Mouse (Mus musculus): Measurements from ENCODE around the gene Snx29. TPM values are rescaled to one million over a fixed set of nuclear protein-coding genes. Genes with fewer than 3 reads are reported as not detected.
A peak's percentile ranks its signal among the peaks of the same experiment; 100 is the strongest.

Gene Snx29
- total and polyA plus RNA-seq, 3 experiments: 1.2 to 3.2 (median 3.1) TPM

- no peak overlapping the region for H3K9ac ChIP-seq (ENCODE audit: insufficient read depth, low read depth)
- TF ChIP-seq MYC (IDR thresholded peaks at IDR 0.05; ENCODE audit: low read depth, low read length) (no peak), BHLHE40 (IDR thresholded peaks at IDR 0.05; ENCODE audit: low read depth, low read length) (no peak), JUND (conservative IDR thresholded peaks at IDR 0.05; ENCODE audit: low read depth, low read length) (no peak), POLR2AphosphoS2 (IDR thresholded peaks at IDR 0.05; ENCODE audit: low read depth, low read length) (no peak), MXI1 (IDR thresholded peaks at IDR 0.05; ENCODE audit: low read depth, low read length) (no peak), POLR2A (IDR thresholded peaks at IDR 0.05; ENCODE audit: low read depth, low read length) (no peak), SMC3 (IDR thresholded peaks at IDR 0.05; ENCODE audit: low read depth, low read length) (no peak)
- in situ Hi-C loops (cut with MboI; ENCODE audit: low pct_ligation_motif_present, low pct_unique_long_range_greater_than_20kb, low sequenced_read_pairs): loop anchor here (25.0 kb wide), 1 partner anchor 762 kb away; no protein-coding TSS in a partner anchor
- no peak overlapping the region for H3K27ac ChIP-seq (ENCODE audit: insufficient read depth, low read depth)
- peaks cover 10% of the 10 kb centered on the region for H3K9me3 ChIP-seq (replicated peaks; ENCODE audit: low read length)
- H3K4me1 ChIP-seq (ENCODE audit: control insufficient read depth in 1 of 2, insufficient read depth in 2 of 2): peaks cover 2 to 14% of the 10 kb centered on the region in 2 experiments; a peak in 3 of 4 replicates
- no peak for DNase-seq (ENCODE audit: extremely low read depth)
- dilution Hi-C loops (cut with MboI; ENCODE audit: extremely low pct_ligation_motif_present, extremely low pct_unique_long_range_greater_than_20kb, low sequenced_read_pairs): no loop called here
- H3K4me3 ChIP-seq (replicated peaks in 1 of 3; ENCODE audit: low read depth in 2 of 3, low read length in 2 of 3, poor library complexity in 1 of 3): no peak overlapping the region
- H3K27me3 ChIP-seq (replicated peaks): no peaks in the 10 kb centered on the region
- peaks cover 0 to 2% of the 10 kb centered on the region in 2 experiments for H3K36me3 ChIP-seq (replicated peaks in 1 of 2; ENCODE audit: control insufficient read depth in 1 of 2, insufficient read depth in 1 of 2, low read length in 1 of 2)
- H3K79me2 ChIP-seq (replicated peaks; ENCODE audit: control insufficient read depth, extremely low read depth, insufficient read depth, poor library complexity, severe bottlenecking): no peaks in the 10 kb centered on the region
- H3K4me2 ChIP-seq (ENCODE audit: insufficient read depth, low read depth, poor library complexity, severe bottlenecking): no peak overlapping the region
Measured at GRCm38 (mm10) chr16:11425279-11425678, 102.6 kb downstream of the Snx29 start.

- Histone ChIP-seq H3K79me2 (replicated peaks; ENCODE audit: control insufficient read depth, extremely low read depth, insufficient read depth, poor library complexity, severe bottlenecking) (no peaks in the 10 kb centered on the region), H3K36me3 (replicated peaks in 1 of 2; ENCODE audit: control insufficient read depth in 1 of 2, insufficient read depth in 1 of 2, low read length in 1 of 2) (no peaks in the 10 kb centered on the region)
- no peak for DNase-seq (ENCODE audit: extremely low read depth)
Measured at GRCm38 (mm10) chr16:11426810-11427537, 104.3 kb downstream of the Snx29 start.

GRCm38 (mm10) chr16:11429784-11430183 is 107.1 kb downstream of the Snx29 start:
- TF ChIP-seq MAX (IDR thresholded peaks at IDR 0.05; ENCODE audit: low read length) (no peak), HCFC1 (IDR thresholded peaks at IDR 0.05; ENCODE audit: low read depth, low read length) (no peak), NRF1 (IDR thresholded peaks at IDR 0.05; ENCODE audit: low read depth, low read length) (no peak), ZMIZ1 (IDR thresholded peaks at IDR 0.05; ENCODE audit: low read depth, low read length) (no peak), JUN (IDR thresholded peaks at IDR 0.05; ENCODE audit: insufficient read depth, low read depth, low read length) (no peak), ZKSCAN1 (IDR thresholded peaks at IDR 0.05; ENCODE audit: borderline replicate concordance, low read depth, low read length) (no peak), GABPA (IDR thresholded peaks at IDR 0.05; ENCODE audit: insufficient replicate concordance, low read depth, low read length) (no peak), KAT2A (IDR thresholded peaks at IDR 0.05; ENCODE audit: insufficient replicate concordance, low read length) (no peak), RAD21 (IDR thresholded peaks at IDR 0.05; ENCODE audit: low read depth, low read length) (no peak)
- H3K27me3 ChIP-seq (replicated peaks): no peaks in the 10 kb centered on the region
- DNase-seq (ENCODE audit: extremely low read depth): peak; percentile 45
- no peaks in the 10 kb centered on the region for H3K36me3 ChIP-seq (replicated peaks in 1 of 2; ENCODE audit: control insufficient read depth in 1 of 2, insufficient read depth in 1 of 2, low read length in 1 of 2)
- H3K79me2 ChIP-seq (replicated peaks; ENCODE audit: control insufficient read depth, extremely low read depth, insufficient read depth, poor library complexity, severe bottlenecking): no peaks in the 10 kb centered on the region
- no peak overlapping the region for H3K27ac ChIP-seq (ENCODE audit: insufficient read depth, low read depth)
- H3K4me3 ChIP-seq (replicated peaks in 1 of 3; ENCODE audit: low read depth in 2 of 3, low read length in 2 of 3, poor library complexity in 1 of 3): no peak overlapping the region
- H3K9me3 ChIP-seq (replicated peaks; ENCODE audit: low read length): no peaks in the 10 kb centered on the region
- H3K4me1 ChIP-seq (ENCODE audit: control insufficient read depth in 1 of 2, insufficient read depth in 2 of 2): peaks cover 2 to 18% of the 10 kb centered on the region in 2 experiments; a peak in 3 of 4 replicates
- dilution Hi-C loops (cut with MboI; ENCODE audit: extremely low pct_ligation_motif_present, extremely low pct_unique_long_range_greater_than_20kb, low sequenced_read_pairs): no loop called here
- in situ Hi-C loops (cut with MboI; ENCODE audit: low pct_ligation_motif_present, low pct_unique_long_range_greater_than_20kb, low sequenced_read_pairs): loop anchor here (25.0 kb wide), 1 partner anchor 758 kb away; no protein-coding TSS in a partner anchor
- no peak overlapping the region for H3K4me2 ChIP-seq (ENCODE audit: insufficient read depth, low read depth, poor library complexity, severe bottlenecking)
- no peak overlapping the region for H3K9ac ChIP-seq (ENCODE audit: insufficient read depth, low read depth)

More at GRCm38 (mm10) chr16:11426810-11427537, 104.3 kb downstream of the Snx29 start:
- Histone ChIP-seq H3K9ac (ENCODE audit: insufficient read depth, low read depth) (no peak overlapping the region), H3K4me1 (ENCODE audit: control insufficient read depth in 1 of 2, insufficient read depth in 2 of 2) (peaks cover 2 to 9% of the 10 kb centered on the region in 2 experiments; a peak in 3 of 4 replicates), H3K4me2 (ENCODE audit: insufficient read depth, low read depth, poor library complexity, severe bottlenecking) (no peak overlapping the region), H3K27me3 (replicated peaks) (no peaks in the 10 kb centered on the region), H3K9me3 (replicated peaks; ENCODE audit: low read length) (peaks cover 10% of the 10 kb centered on the region), H3K27ac (ENCODE audit: insufficient read depth, low read depth) (no peak overlapping the region), H3K4me3 (replicated peaks in 1 of 3; ENCODE audit: low read depth in 2 of 3, low read length in 2 of 3, poor library complexity in 1 of 3) (no peak overlapping the region)
- in situ Hi-C loops (cut with MboI; ENCODE audit: low pct_ligation_motif_present, low pct_unique_long_range_greater_than_20kb, low sequenced_read_pairs) (loop anchor here (25.0 kb wide), 1 partner anchor 760 kb away; no protein-coding TSS in a partner anchor), dilution Hi-C loops (cut with MboI; ENCODE audit: extremely low pct_ligation_motif_present, extremely low pct_unique_long_range_greater_than_20kb, low sequenced_read_pairs) (no loop called here)
- TF ChIP-seq USF2 (conservative IDR thresholded peaks at IDR 0.05; ENCODE audit: low read depth, low read length) (no peak), ETS1 (conservative IDR thresholded peaks at IDR 0.05; ENCODE audit: low read depth, low read length) (no peak), E2F4 (IDR thresholded peaks at IDR 0.05; ENCODE audit: insufficient replicate concordance, low read depth, low read length) (no peak), TBP (conservative IDR thresholded peaks at IDR 0.05; ENCODE audit: low read depth, low read length) (no peak), MYC (IDR thresholded peaks at IDR 0.05; ENCODE audit: low read depth, low read length) (no peak), TCF12 (IDR thresholded peaks at IDR 0.05; ENCODE audit: low read depth, low read length) (no peak), ZKSCAN1 (IDR thresholded peaks at IDR 0.05; ENCODE audit: borderline replicate concordance, low read depth, low read length) (no peak), NELFE (IDR thresholded peaks at IDR 0.05; ENCODE audit: low read depth, low read length) (no peak), ELF1 (IDR thresholded peaks at IDR 0.05; ENCODE audit: low read depth, low read length) (no peak), NRF1 (IDR thresholded peaks at IDR 0.05; ENCODE audit: low read depth, low read length) (no peak), POLR2A (IDR thresholded peaks at IDR 0.05; ENCODE audit: low read depth, low read length) (no peak), GABPA (IDR thresholded peaks at IDR 0.05; ENCODE audit: insufficient replicate concordance, low read depth, low read length) (no peak), MAX (IDR thresholded peaks at IDR 0.05; ENCODE audit: low read length) (no peak)

All from CH12.LX (cell line).